Mouse (Mus musculus) duodenum, adult 2 months (tissue): ENCODE data around the gene Cst13. TPM values are rescaled to one million over a fixed set of nuclear protein-coding genes. Genes with fewer than 3 reads are reported as not detected.

ENCODE experiments used
- polyA plus RNA-seq: library from polyadenylated mRNA; depleted of rRNA; stranded (reverse); fragments of >200 nt; gene quantifications from 2 replicates; pipeline ENCODE4 v1.2.3, GENCODE M21; 2012; ENCODE audit warnings: low replicate concordance; rRNA removed

The Cst13 gene
- not detected in 2 replicates for polyA plus RNA-seq

DNA sequence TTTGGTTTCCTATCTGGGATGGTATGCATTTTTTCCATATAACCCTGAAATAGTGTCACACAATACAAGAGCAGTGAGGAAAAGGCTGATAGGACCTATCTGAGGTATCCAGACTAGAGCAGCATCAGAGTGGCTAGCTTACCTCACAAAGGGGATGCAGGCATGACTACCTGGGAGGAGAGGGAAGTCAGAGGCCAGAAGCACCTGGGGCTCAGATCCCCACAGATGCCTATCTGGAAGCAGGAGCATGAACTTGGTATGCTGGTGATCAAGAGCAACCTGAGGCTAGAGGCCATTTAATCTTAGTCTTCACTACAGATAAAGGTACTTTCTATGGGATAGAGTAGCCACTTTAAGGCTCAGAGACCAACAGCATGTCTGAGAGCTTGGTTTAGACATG lies at the start of gene Cst13:
Gene Cst13 (plus strand): TSS at position 173 of the 400 bp plus-strand sequence.

DNA sequence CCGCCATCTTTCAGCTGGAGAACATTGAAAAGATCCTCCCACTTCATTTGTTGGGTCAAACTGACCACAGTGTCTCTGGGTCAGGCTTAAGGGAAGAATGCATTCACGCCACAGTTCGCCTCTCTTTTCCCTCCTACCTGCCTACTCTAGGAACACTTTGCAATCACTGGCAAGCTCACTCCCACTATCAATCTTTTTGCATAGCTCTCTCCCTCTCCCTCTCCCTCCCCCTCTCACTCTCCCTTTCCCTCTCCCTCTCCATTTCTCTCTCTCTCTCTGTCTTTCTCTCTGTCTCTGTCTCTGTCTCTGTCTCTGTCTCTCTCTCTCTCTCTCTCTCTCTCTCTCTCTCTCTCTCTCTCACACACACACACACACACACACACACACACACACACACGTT lies 48.5 kb upstream of the Cst13 start, which contains the start of gene Cst11:
Gene Cst11 (minus strand): TSS at position 101 of the 400 bp plus-strand sequence.

DNA sequence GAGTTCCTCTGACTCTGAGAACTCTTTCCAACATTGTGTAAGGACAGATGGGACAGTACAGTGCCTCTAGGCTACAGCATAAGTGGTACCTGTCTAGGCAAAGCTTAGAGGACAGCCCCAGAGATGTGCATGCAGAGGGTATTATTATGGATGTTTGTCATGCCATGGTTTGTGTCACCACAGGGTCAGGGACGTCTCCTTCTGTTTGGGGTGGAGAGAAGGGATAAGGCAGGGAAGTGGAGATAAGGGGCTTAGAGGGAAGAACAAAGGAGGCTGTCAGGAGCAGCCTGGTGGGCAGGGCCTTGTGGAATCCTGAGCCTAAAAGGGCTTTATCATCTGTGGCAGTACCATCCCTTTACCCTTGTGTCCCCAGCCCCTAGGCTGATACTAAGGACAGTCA lies 38.2 kb upstream of the Cst13 start, which contains the start of gene 8030411F24Rik:
Gene 8030411F24Rik (plus strand): TSS at position 301 of the 400 bp plus-strand sequence.

DNA sequence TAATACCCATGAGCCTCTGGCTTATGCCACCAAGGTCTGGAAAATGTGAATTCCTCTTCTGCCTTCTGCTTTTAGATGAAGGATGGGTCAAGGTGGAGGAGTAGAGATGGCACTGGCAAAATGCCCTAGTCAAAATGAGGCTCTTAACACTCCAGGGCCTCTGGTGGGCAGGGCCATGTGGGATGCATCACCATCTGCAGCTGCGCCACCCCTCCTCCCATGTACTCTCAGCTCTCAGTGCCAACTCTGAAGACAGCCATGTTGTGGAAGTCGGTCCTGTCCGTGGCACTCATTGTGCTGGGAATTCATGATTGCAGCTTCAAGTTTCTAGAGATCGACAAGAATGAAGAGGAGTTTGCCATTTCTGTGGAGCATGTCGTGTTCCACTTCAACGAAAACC lies 30.7 kb upstream of the Cst13 start, which contains the start of gene Cst12:
Gene Cst12 (plus strand): TSS at position 220 of the 400 bp plus-strand sequence.

DNA sequence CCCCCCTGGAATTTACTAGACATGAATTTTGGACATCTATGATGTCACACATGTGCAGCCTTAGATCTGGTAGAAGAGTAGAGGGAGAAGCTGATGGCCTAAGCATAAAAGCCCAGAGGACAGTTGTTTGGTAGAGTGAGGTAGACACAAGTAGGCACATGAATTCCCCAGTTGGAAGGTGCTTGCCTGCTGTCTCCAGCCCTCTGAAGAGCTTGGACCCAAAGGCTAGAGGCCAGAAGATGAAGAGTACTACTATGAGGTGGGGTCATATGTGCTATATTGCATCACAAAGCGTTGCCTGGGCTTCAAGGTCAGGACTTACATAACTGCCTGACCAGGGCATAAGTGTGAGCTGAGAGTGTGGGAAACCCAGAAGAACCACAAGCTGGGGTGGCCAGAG lies 21.4 kb upstream of the Cst13 start, which contains the start of gene Cst8:
Gene Cst8 (plus strand): TSS at position 301 of the 400 bp plus-strand sequence.

DNA sequence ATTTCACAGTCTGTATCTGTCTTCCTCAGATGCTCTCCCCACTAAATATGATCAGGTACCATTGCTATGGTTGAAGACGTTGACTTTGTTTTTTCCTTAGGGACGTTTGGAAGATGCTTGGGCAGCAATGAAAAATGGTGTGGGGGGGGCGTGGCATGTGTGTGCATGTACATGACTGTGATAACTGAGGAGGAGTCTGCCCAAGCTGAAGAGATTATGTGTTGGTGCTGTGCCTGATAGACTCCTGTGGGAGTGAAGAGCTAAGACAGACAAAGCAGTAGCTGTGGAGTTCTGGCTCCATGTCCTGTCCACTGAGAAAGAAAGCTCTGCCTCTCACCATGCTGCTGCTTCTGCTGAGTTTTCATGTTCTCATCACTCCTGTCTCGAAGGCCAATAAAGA lies 15.0 kb downstream of the Cst13 start, which contains the start of gene Cst9:
Gene Cst9 (plus strand): TSS at position 236 of the 400 bp plus-strand sequence.

DNA sequence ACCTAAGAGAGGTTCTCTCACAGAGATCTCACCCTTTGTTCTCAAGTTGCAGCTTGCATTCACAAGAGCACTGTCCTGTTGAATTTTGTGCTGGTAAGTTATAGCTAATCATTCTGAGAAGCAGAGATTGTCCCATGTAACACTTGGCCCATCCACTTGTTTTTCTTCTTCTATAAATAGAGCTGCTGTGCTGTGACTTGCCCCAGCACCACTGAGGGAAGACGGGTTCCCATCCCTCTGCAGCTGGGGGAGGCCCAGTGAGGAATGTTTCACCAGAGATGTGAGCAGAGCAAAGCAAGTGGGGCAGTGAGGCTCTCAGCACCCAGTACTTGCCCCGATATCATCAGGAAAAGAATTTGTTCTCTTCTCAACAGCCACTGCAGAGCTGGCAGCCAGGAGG lies 45.1 kb downstream of the Cst13 start, which contains the start of gene 9230104L09Rik:
Gene 9230104L09Rik (minus strand): TSS at position 73 of the 400 bp plus-strand sequence.

DNA sequence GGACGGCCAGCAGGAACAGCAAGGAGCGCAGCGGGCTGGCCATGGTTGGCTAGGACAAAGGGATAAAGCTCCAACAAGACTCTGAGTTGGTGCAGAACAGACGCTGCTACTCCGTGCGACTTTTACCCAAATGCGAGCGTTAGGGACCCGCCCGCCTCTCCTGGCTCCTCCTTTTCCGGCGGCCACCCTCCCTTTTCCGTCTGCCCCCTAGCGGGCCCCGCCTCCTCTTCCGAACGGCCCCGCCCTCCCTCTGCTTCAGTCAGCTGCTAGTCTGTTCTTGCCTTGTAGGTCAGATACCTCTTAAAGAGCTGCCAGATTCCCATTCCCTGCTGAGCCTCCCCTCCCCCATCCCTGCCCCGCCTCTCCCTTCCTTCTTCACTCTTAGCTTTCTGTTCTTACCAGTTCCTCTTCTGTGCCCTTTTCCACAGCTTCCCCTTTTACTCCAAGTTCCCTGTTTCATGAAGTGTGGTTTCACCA lies 55.5 kb downstream of the Cst13 start, which contains the start of gene Cst3:
Gene Cst3 (minus strand): TSS at position 358 of the 477 bp plus-strand sequence.

Other genes starting within 250 kb of the Cst13 start
- gene Nxt1, start 147.5 kb upstream of the Cst13 start, polyA plus RNA-seq, result 6.1 and 8.4 TPM in 2 replicates
- gene Gzf1, start 139.1 kb upstream of the Cst13 start, polyA plus RNA-seq, result 2.6 and 4.0 TPM in 2 replicates
- 0.06 and 0.07 TPM in 2 replicates for gene Napb, start 87.6 kb upstream of the Cst13 start, polyA plus RNA-seq
- not detected in 2 replicates for gene Cstl1, start 69.7 kb upstream of the Cst13 start, polyA plus RNA-seq
- gene Cst11, start 48.6 kb upstream of the Cst13 start, polyA plus RNA-seq, result not detected in 2 replicates
- not detected in 2 replicates for gene 8030411F24Rik, start 38.1 kb upstream of the Cst13 start, polyA plus RNA-seq
- gene Cst12, start 30.7 kb upstream of the Cst13 start, polyA plus RNA-seq, result not detected in 2 replicates
- not detected in 2 replicates for gene Cst8, start 21.3 kb upstream of the Cst13 start, polyA plus RNA-seq
- gene Cst9, start 15.1 kb downstream of the Cst13 start, polyA plus RNA-seq, result not detected in 2 replicates
- not detected in 2 replicates for gene 9230104L09Rik, start 45.0 kb downstream of the Cst13 start, polyA plus RNA-seq
- 303 and 431 TPM in 2 replicates for gene Cst3, start 55.6 kb downstream of the Cst13 start, polyA plus RNA-seq
- gene Gm1330, start 183.2 kb downstream of the Cst13 start, polyA plus RNA-seq, result not detected in 2 replicates
- not detected in 2 replicates for gene Gm10750, start 197.2 kb downstream of the Cst13 start, polyA plus RNA-seq